Mouse (Mus musculus): ENCODE results near the gene Gm28043.

DNA sequence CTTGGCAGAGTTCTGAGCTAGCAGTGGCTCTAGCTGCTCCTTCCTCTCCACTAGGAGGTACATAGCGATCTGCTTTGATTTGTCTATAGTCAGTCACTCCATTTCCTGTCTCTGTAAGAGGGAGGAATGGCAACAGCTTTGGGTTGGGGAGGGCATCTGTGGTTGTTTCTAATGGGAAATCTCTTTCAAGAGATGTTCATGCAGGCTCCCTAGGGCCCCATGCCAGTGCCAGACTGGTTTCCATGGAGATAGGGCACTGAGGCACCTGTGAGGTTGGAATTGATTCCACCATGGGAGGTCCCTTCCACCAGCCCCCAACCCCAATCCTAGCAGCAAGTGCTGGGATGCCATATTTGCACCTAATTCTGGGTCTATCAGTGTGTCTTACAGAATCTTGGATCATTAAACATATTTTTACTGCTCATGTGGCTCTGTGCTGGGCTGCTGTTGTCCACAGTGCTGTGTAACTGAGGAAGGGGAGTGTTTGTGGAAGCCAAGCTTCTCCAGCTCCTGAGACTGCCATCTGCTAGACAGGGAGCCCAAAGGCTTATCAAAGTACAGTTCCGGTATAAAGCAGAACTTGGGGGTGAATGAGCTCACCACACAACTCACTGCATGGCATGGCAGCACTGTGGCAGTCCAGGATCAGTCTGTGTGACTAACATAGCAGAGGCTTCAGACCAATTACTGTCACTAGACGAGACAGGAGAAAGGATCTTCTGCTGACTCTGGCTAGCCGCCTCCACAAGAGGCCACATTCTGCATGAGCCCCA lies 88.4 kb downstream of the Gm28043 start:
- no peak for TF ChIP-seq CTCF (IDR thresholded peaks at IDR 0.05)
- no peak for TF ChIP-seq EP300 (IDR thresholded peaks at IDR 0.05)

All from lung, postnatal 0 days (tissue).